17 mouse cellular contexts compared by ENCODE assay signal in the genomic region with DNA sequence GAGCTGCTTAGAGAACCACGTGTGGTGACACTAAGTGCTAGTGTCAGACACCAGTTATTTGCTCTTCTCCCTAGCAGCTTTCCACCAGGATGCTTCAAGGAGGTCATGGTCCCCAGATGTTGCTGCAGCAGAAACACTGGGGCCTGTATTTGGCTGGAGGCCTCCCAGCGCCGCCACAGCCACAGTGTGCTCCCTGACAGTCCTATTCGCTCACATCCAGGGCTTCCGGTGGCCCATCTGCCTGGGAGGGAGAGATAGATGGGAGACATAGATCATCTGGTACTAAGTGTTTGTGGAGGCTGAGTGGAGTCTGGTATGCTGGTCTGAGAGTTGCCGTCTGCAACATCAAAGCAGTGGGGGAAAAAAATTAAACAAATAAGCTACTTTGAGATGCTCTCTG.
DNase-seq lines count a peak whose midpoint lies in the region; ATAC-seq and TF ChIP-seq lines count a peak whose summit lies in the region.
"Had no signal": no experiment of that assay in that cellular context is flagged by ENCODE, and none has a peak within 500 bp of the region (broad histone marks: within the 10 kb centered on the region; RNA-seq: fewer than 3 reads in every experiment).

No protein-coding gene starts in this region.

- H3K4me1 ChIP-seq in hindbrain, embryonic 10.5 days (replicated peaks), result peaks cover 37% of the 10 kb centered on the region
- H3K4me1 ChIP-seq in hindbrain, embryonic 16.5 days (ENCODE audit: control insufficient read depth, insufficient read depth, low read depth, low read length), result peaks cover 5% of the 10 kb centered on the region
- peaks cover 11% of the 10 kb centered on the region; the same call in 1 of the 2 replicates for H3K4me1 ChIP-seq in lung, embryonic 14.5 days (ENCODE audit: insufficient read depth)
- peaks cover 21% of the 10 kb centered on the region for H3K4me1 ChIP-seq in embryonic facial prominence, embryonic 14.5 days (ENCODE audit: control insufficient read depth, insufficient read depth, low read length)
- H3K4me1 ChIP-seq: liver, embryonic 13.5 days had no signal

- no peak for DNase-seq in hindbrain, embryonic 10.5 days (ENCODE audit: low spot score)
- DNase-seq in lung, embryonic 14.5 days, result peak; percentile 66
- DNase-seq in lung, postnatal 14 days, result no peak
- DNase-seq in embryo, embryonic 10 days (ENCODE audit: low spot score), result peak; percentile 47
- DNase-seq in embryonic facial prominence, embryonic 14.5 days (ENCODE audit: low spot score), result peak; percentile 34
- DNase-seq in right cerebral cortex, postnatal 4 days, result no peak
- DNase-seq: adrenal gland, postnatal 14 days; B cell, adult 2 months; cerebellum, adult 2 months; gastrocnemius, postnatal 14 days; heart, postnatal 36 days; liver, embryonic 13.5 days; thymus, adult 18-20 months had no signal

- no peak overlapping the region for H3K9ac ChIP-seq in hindbrain, embryonic 16.5 days (ENCODE audit: low read depth, low read length)
- H3K9ac ChIP-seq in lung, embryonic 14.5 days, result no peak overlapping the region
- H3K9ac ChIP-seq in embryonic facial prominence, embryonic 14.5 days (ENCODE audit: low read depth, low read length), result no peak overlapping the region
- H3K9ac ChIP-seq: forebrain, embryonic 13.5 days; heart, embryonic 12.5 days; liver, embryonic 13.5 days had no signal

- WGBS in hindbrain, embryonic 10.5 days, result 63% methylated on average over 6 of the region's 6 CpGs
- WGBS in hindbrain, embryonic 16.5 days, result 67% methylated on average over 6 of the region's 6 CpGs
- WGBS in lung, embryonic 14.5 days, result 16% methylated on average over 6 of the region's 6 CpGs
- WGBS in embryonic facial prominence, embryonic 14.5 days, result 45% methylated on average over 6 of the region's 6 CpGs

- H3K4me3 ChIP-seq in hindbrain, embryonic 10.5 days, result no peak overlapping the region
- no peak overlapping the region for H3K4me3 ChIP-seq in hindbrain, embryonic 16.5 days (ENCODE audit: low read length)
- H3K4me3 ChIP-seq in lung, embryonic 14.5 days (ENCODE audit: low read depth, low read length), result no peak overlapping the region
- H3K4me3 ChIP-seq in embryonic facial prominence, embryonic 14.5 days (ENCODE audit: low read depth, low read length), result no peak overlapping the region
- H3K4me3 ChIP-seq: forebrain, embryonic 13.5 days; heart, embryonic 12.5 days; liver, embryonic 13.5 days had no signal

- H3K27me3 ChIP-seq in hindbrain, embryonic 10.5 days (ENCODE audit: insufficient read depth, poor library complexity, severe bottlenecking), result 0 out of 2 replicates have a peak, but pooled peaks cover 7% of the 10 kb centered on the region
- H3K27me3 ChIP-seq in hindbrain, embryonic 16.5 days (replicated peaks; ENCODE audit: control insufficient read depth, insufficient read depth, low read length), result no peaks in the 10 kb centered on the region
- no peaks in the 10 kb centered on the region for H3K27me3 ChIP-seq in lung, embryonic 14.5 days (ENCODE audit: insufficient read depth, low read length)
- H3K27me3 ChIP-seq in embryonic facial prominence, embryonic 14.5 days (replicated peaks; ENCODE audit: control insufficient read depth, insufficient read depth, low read length), result no peaks in the 10 kb centered on the region
- H3K27me3 ChIP-seq: forebrain, embryonic 13.5 days; liver, embryonic 13.5 days had no signal

- H3K27ac ChIP-seq in hindbrain, embryonic 10.5 days, result 0 out of 2 replicates have a peak overlapping the region, but pooled peaks have one; percentile 42
- no peak overlapping the region for H3K27ac ChIP-seq in hindbrain, embryonic 16.5 days (ENCODE audit: low read depth, low read length)
- H3K27ac ChIP-seq in lung, embryonic 14.5 days (ENCODE audit: low read depth), result no peak overlapping the region
- no peak overlapping the region for H3K27ac ChIP-seq in embryonic facial prominence, embryonic 14.5 days (replicated peaks; ENCODE audit: low read depth, low read length)
- H3K27ac ChIP-seq: forebrain, embryonic 13.5 days; liver, embryonic 13.5 days had no signal

- no peak overlapping the region for H3K4me2 ChIP-seq in hindbrain, embryonic 16.5 days (ENCODE audit: low read length)
- H3K4me2 ChIP-seq in lung, embryonic 14.5 days, result no peak overlapping the region
- H3K4me2 ChIP-seq in embryonic facial prominence, embryonic 14.5 days (ENCODE audit: low read depth, low read length), result no peak overlapping the region
- H3K4me2 ChIP-seq: forebrain, embryonic 13.5 days; heart, embryonic 12.5 days; liver, embryonic 13.5 days had no signal

- H3K36me3 ChIP-seq in hindbrain, embryonic 10.5 days, result no peaks in the 10 kb centered on the region
- no peaks in the 10 kb centered on the region for H3K36me3 ChIP-seq in hindbrain, embryonic 16.5 days (ENCODE audit: control insufficient read depth, insufficient read depth, low read length)
- no peaks in the 10 kb centered on the region for H3K36me3 ChIP-seq in lung, embryonic 14.5 days (ENCODE audit: insufficient read depth)
- no peaks in the 10 kb centered on the region for H3K36me3 ChIP-seq in embryonic facial prominence, embryonic 14.5 days (ENCODE audit: control insufficient read depth, insufficient read depth, low read length)
- H3K36me3 ChIP-seq: heart, embryonic 12.5 days; liver, embryonic 13.5 days had no signal

- TF ChIP-seq CTCF in lung, embryonic 14.5 days (IDR thresholded peaks at IDR 0.05; ENCODE audit: low read depth), result no peak

- ATAC-seq in hindbrain, embryonic 16.5 days, result no peak
- ATAC-seq in lung, embryonic 14.5 days (ENCODE audit: insufficient read depth), result peak; percentile 41; the same call in 1 of the 2 replicates
- no peak for ATAC-seq in embryonic facial prominence, embryonic 14.5 days (ENCODE audit: low read depth)
- ATAC-seq: forebrain, embryonic 13.5 days; midbrain, embryonic 16.5 days had no signal

- H3K9me3 ChIP-seq in hindbrain, embryonic 10.5 days, result no peaks in the 10 kb centered on the region
- no peaks in the 10 kb centered on the region for H3K9me3 ChIP-seq in hindbrain, embryonic 16.5 days (ENCODE audit: control insufficient read depth, low read length)
- H3K9me3 ChIP-seq in lung, embryonic 14.5 days (ENCODE audit: low read depth, low read length), result no peaks in the 10 kb centered on the region
- H3K9me3 ChIP-seq in embryonic facial prominence, embryonic 14.5 days (ENCODE audit: control insufficient read depth, low read length), result no peaks in the 10 kb centered on the region
- H3K9me3 ChIP-seq: forebrain, embryonic 13.5 days; heart, embryonic 12.5 days; liver, embryonic 13.5 days had no signal

Comparison
In these comparisons a context has a peak if more than half of its experiments do, and no peak if none do; other contexts are left out.
1. DNase-seq: peak in lung, embryonic 14.5 days (single experiment), embryo, embryonic 10 days (single experiment) and embryonic facial prominence, embryonic 14.5 days (single experiment); none in hindbrain, embryonic 10.5 days (single experiment), lung, postnatal 14 days (single experiment) and right cerebral cortex, postnatal 4 days (single experiment).